Mouse (Mus musculus): ENCODE measurements around the gene Nxph1. TPM values are rescaled to one million over a fixed set of nuclear protein-coding genes. Genes with fewer than 3 reads are reported as not detected.

The Nxph1 gene
- polyA plus RNA-seq (2015; fragmentation: Nextera tagmentation; extraction: Ambion mirVana): 0.07 and 0.12 TPM in 2 replicates

DNA sequence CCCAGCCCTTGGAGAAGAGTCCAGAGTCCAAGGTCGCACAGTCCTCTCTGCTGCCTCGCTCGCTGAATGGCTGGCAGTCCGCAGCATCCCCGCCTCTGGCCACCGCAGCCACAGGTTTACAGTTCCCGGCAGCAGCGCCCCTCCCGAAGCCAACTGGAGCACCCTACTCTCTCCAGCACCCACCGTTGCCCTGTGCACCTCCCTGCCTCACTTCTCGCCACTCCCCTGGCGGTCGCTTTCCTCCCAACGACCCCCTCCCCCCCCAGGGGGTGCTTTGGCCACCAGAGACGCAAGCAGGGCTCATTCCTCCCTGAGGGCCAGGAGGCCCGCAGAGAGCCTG is at the start of gene Nxph1:
Gene Nxph1 (plus strand): TSS at position 301 of the 340 bp plus-strand sequence.
- no peaks in the 10 kb centered on the region for H3K9me3 ChIP-seq (replicated peaks)
- H3K4me2 ChIP-seq: peak within 1 kb of the TSS; percentile 21; the same call in 1 of the 2 replicates
- WGBS (ENCODE audit: insufficient replicate concordance): 6% methylated on average over 16 of the region's 16 CpGs
- H3K27ac ChIP-seq (replicated peaks): no peak within 1 kb of the TSS
- H3K27me3 ChIP-seq: peaks cover 61% of the 10 kb centered on the region
- H3K4me1 ChIP-seq (replicated peaks): 0 out of 2 replicates have a peak, but pooled peaks cover 3% of the 10 kb centered on the region
- H3K4me3 ChIP-seq (replicated peaks): no peak within 1 kb of the TSS
- no peak within 1 kb of the TSS for H3K9ac ChIP-seq
- no peak for ATAC-seq (ENCODE audit: insufficient read depth)
- no peaks in the 10 kb centered on the region for H3K36me3 ChIP-seq (replicated peaks)

DNA sequence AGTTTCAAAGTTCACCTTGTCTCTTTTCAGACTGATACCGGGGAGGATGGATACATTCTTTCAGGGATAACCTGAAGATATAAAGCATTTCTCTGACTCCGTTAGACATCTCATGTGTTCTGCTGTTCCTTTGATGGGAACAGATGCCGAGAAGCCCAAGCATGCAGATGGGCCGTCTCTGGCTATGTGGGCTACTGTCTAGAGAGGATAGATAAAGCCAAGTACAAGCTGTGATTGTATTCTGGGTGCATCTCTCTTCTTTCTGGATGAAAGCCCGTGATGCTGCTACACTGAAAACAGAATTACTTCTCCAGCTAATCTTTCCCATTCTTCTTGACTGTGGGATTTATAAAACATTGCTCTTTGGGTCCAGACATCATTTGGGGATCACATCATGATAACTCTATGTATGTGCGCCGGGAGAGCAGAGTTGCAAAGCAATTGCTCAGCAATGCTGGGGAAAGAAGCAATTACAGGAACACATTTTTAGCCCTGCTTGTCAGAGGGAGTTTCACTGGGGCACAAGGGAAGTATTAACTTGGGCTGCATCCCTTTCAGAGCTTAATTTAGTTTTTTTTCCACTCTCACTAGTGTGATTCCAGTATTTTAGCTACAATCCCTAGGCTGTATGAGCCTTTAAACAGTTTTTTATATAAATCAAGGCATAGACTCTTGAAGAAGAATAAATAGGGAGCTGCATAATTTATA is 48.1 kb upstream of the Nxph1 start:
- Histone ChIP-seq H3K27me3 (no peaks in the 10 kb centered on the region), H3K4me1 (replicated peaks) (no peaks in the 10 kb centered on the region), H3K27ac (replicated peaks) (no peak overlapping the region), H3K9me3 (replicated peaks) (no peaks in the 10 kb centered on the region), H3K4me3 (replicated peaks) (no peak overlapping the region), H3K36me3 (replicated peaks) (no peaks in the 10 kb centered on the region), H3K4me2 (no peak overlapping the region), H3K9ac (no peak overlapping the region)
- WGBS (ENCODE audit: insufficient replicate concordance): 64% methylated on average over 7 of the region's 7 CpGs
- no peak for ATAC-seq (ENCODE audit: insufficient read depth)

- WGBS (ENCODE audit: insufficient replicate concordance): 67% methylated on average over 2 of the region's 2 CpGs
- ATAC-seq (ENCODE audit: insufficient read depth): no peak
Observed at GRCm38 (mm10) chr6:8900729-8901122, 47.5 kb upstream of the Nxph1 start.

GRCm38 (mm10) chr6:8907917-8908316 is 40.3 kb upstream of the Nxph1 start:
- H3K9ac ChIP-seq: no peak overlapping the region
- no peak overlapping the region for H3K27ac ChIP-seq (replicated peaks)
- H3K36me3 ChIP-seq (replicated peaks): no peaks in the 10 kb centered on the region
- H3K27me3 ChIP-seq: no peaks in the 10 kb centered on the region
- 77% methylated on average over 3 of the region's 3 CpGs for WGBS (ENCODE audit: insufficient replicate concordance)
- ATAC-seq (ENCODE audit: insufficient read depth): no peak
- H3K4me1 ChIP-seq (replicated peaks): no peaks in the 10 kb centered on the region
- no peak overlapping the region for H3K4me3 ChIP-seq (replicated peaks)
- H3K9me3 ChIP-seq (replicated peaks): no peaks in the 10 kb centered on the region
- H3K4me2 ChIP-seq: no peak overlapping the region

More at GRCm38 (mm10) chr6:8900729-8901122, 47.5 kb upstream of the Nxph1 start:
- no peak overlapping the region for H3K9ac ChIP-seq
- no peaks in the 10 kb centered on the region for H3K9me3 ChIP-seq (replicated peaks)
- H3K36me3 ChIP-seq (replicated peaks): no peaks in the 10 kb centered on the region
- no peak overlapping the region for H3K4me2 ChIP-seq
- no peaks in the 10 kb centered on the region for H3K27me3 ChIP-seq
- no peak overlapping the region for H3K4me3 ChIP-seq (replicated peaks)
- H3K4me1 ChIP-seq (replicated peaks): no peaks in the 10 kb centered on the region
- H3K27ac ChIP-seq (replicated peaks): no peak overlapping the region

DNA sequence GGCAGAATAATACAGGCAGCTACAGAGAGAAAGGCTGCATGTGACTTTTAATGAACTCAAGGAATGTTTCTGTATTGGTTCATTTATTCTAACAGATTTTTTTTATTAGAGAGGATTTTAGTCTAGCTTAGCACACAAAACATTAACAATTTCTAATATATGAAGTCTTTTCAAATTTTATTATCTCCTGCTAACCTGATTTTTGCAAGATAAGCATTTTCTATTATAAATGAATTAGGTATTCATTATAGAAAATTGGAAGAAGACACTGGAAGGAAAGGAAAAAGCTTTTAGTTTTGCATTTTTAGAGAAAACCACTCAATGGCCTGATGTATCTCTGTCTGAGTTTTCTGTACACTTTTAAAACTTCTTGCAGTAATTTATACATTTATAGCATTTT is 34.8 kb upstream of the Nxph1 start:
- H3K27me3 ChIP-seq: no peaks in the 10 kb centered on the region
- H3K4me1 ChIP-seq (replicated peaks): no peaks in the 10 kb centered on the region
- no peak overlapping the region for H3K4me2 ChIP-seq
- no peaks in the 10 kb centered on the region for H3K36me3 ChIP-seq (replicated peaks)
- no peak overlapping the region for H3K9ac ChIP-seq
- no peaks in the 10 kb centered on the region for H3K9me3 ChIP-seq (replicated peaks)
- no peak overlapping the region for H3K4me3 ChIP-seq (replicated peaks)
- no peak for ATAC-seq (ENCODE audit: insufficient read depth)
- H3K27ac ChIP-seq (replicated peaks): no peak overlapping the region

DNA sequence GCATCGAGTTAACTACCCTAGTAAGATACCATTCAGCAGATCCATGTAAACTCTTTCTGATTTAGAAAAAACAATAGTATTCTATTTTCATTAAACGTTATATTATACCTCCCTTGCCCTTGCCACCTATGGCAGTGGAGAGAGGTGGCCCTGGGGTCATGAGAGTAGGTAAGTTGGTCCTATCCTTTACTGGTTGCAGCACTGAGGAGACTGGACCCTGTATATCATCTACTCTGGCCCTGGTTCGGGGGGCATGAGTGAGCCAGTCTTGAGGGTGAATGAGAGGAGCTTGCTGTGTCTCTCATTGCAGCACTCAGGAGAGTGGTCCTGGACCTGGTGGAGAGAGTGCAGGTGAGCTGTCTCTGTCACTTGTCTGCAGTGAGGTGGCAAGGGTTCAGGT is 33.5 kb upstream of the Nxph1 start:
- Histone ChIP-seq H3K9me3 (replicated peaks) (no peaks in the 10 kb centered on the region), H3K27ac (replicated peaks) (no peak overlapping the region), H3K4me3 (replicated peaks) (no peak overlapping the region), H3K36me3 (replicated peaks) (no peaks in the 10 kb centered on the region), H3K4me2 (no peak overlapping the region), H3K9ac (no peak overlapping the region), H3K27me3 (no peaks in the 10 kb centered on the region), H3K4me1 (replicated peaks) (no peaks in the 10 kb centered on the region)
- 44% methylated on average over 3 of the region's 3 CpGs for WGBS (ENCODE audit: insufficient replicate concordance)
- ATAC-seq (ENCODE audit: insufficient read depth): no peak

DNA sequence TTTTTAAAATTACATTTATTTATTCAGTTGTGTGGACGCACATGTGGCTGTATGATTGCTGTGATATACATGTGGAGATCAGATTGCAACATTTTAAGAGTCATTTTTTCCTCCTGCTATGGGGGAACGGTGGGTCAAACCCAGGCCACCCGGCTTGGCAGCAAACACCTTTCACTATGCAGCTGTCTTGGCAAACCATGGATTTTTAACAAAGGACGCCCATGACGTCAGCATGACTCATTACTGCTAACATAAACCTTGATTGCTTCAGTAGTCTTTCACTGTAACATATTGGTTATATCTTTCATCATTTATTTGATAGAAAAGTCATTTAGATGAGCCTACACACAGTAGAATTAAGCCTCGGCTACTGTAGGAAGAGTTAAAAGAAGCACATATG is 23.8 kb upstream of the Nxph1 start:
- Histone ChIP-seq H3K4me3 (replicated peaks) (no peak overlapping the region), H3K9me3 (replicated peaks) (no peaks in the 10 kb centered on the region), H3K27me3 (no peaks in the 10 kb centered on the region), H3K36me3 (replicated peaks) (no peaks in the 10 kb centered on the region), H3K9ac (no peak overlapping the region), H3K4me1 (replicated peaks) (no peaks in the 10 kb centered on the region), H3K4me2 (no peak overlapping the region), H3K27ac (replicated peaks) (no peak overlapping the region)
- ATAC-seq (ENCODE audit: insufficient read depth): no peak
- WGBS (ENCODE audit: insufficient replicate concordance): 59% methylated on average over 6 of the region's 6 CpGs

- Histone ChIP-seq H3K9ac (no peak overlapping the region), H3K27me3 (no peaks in the 10 kb centered on the region), H3K36me3 (replicated peaks) (no peaks in the 10 kb centered on the region), H3K9me3 (replicated peaks) (no peaks in the 10 kb centered on the region), H3K4me3 (replicated peaks) (no peak overlapping the region), H3K27ac (replicated peaks) (no peak overlapping the region), H3K4me1 (replicated peaks) (no peaks in the 10 kb centered on the region), H3K4me2 (no peak overlapping the region)
- 44% methylated on average over 5 of the region's 5 CpGs for WGBS (ENCODE audit: insufficient replicate concordance)
- ATAC-seq (ENCODE audit: insufficient read depth): no peak
Observed at GRCm38 (mm10) chr6:8935241-8935640, 13.0 kb upstream of the Nxph1 start.

GRCm38 (mm10) chr6:8935705-8936104 is 12.5 kb upstream of the Nxph1 start:
- Histone ChIP-seq H3K36me3 (replicated peaks) (no peaks in the 10 kb centered on the region), H3K9ac (no peak overlapping the region), H3K9me3 (replicated peaks) (no peaks in the 10 kb centered on the region), H3K4me3 (replicated peaks) (no peak overlapping the region), H3K27me3 (no peaks in the 10 kb centered on the region), H3K4me1 (replicated peaks) (no peaks in the 10 kb centered on the region), H3K27ac (replicated peaks) (no peak overlapping the region), H3K4me2 (no peak overlapping the region)
- 15% methylated on average over 5 of the region's 5 CpGs for WGBS (ENCODE audit: insufficient replicate concordance)
- ATAC-seq (ENCODE audit: insufficient read depth): no peak

GRCm38 (mm10) chr6:8936168-8936567 is 12.1 kb upstream of the Nxph1 start:
- H3K9ac ChIP-seq: no peak overlapping the region
- 14% methylated on average over 4 of the region's 4 CpGs for WGBS (ENCODE audit: insufficient replicate concordance)
- H3K27ac ChIP-seq (replicated peaks): no peak overlapping the region
- no peak overlapping the region for H3K4me2 ChIP-seq
- ATAC-seq (ENCODE audit: insufficient read depth): no peak
- H3K36me3 ChIP-seq (replicated peaks): no peaks in the 10 kb centered on the region
- no peaks in the 10 kb centered on the region for H3K4me1 ChIP-seq (replicated peaks)
- no peak overlapping the region for H3K4me3 ChIP-seq (replicated peaks)
- H3K9me3 ChIP-seq (replicated peaks): no peaks in the 10 kb centered on the region
- no peaks in the 10 kb centered on the region for H3K27me3 ChIP-seq

GRCm38 (mm10) chr6:8948471-8949411 is 510 bp downstream of the Nxph1 start:
- 1% methylated on average over 68 of the region's 68 CpGs for WGBS (ENCODE audit: insufficient replicate concordance)
- Histone ChIP-seq H3K27me3 (peaks cover 65% of the 10 kb centered on the region), H3K4me1 (replicated peaks) (0 out of 2 replicates have a peak, but pooled peaks cover 3% of the 10 kb centered on the region), H3K36me3 (replicated peaks) (no peaks in the 10 kb centered on the region), H3K9me3 (replicated peaks) (no peaks in the 10 kb centered on the region), H3K9ac (no peak overlapping the region), H3K27ac (replicated peaks) (no peak overlapping the region), H3K4me3 (replicated peaks) (no peak overlapping the region), H3K4me2 (peak overlapping the region; percentile 21; the same call in 1 of the 2 replicates)
- no peak for ATAC-seq (ENCODE audit: insufficient read depth)

All from liver, embryonic 15.5 days (tissue).